Mouse (Mus musculus): ENCODE results near the gene Tnni3k. TPM values are rescaled to one million over a fixed set of nuclear protein-coding genes. Genes with fewer than 3 reads are reported as not detected.

The Tnni3k gene
- polyA plus RNA-seq, 1 experiment from 2014 or later = 0.26 TPM

- no peak for ATAC-seq (ENCODE audit: low FRiP score)
- no peaks in the 10 kb centered on the region for H3K36me3 ChIP-seq
- WGBS = 89% methylated on average over 3 of the region's 3 CpGs
- H3K4me3 ChIP-seq = no peak overlapping the region
- H3K4me1 ChIP-seq (replicated peaks) = no peaks in the 10 kb centered on the region
- no peaks in the 10 kb centered on the region for H3K27me3 ChIP-seq
- H3K9me3 ChIP-seq = no peaks in the 10 kb centered on the region
- H3K27ac ChIP-seq = no peak overlapping the region
- H3K9ac ChIP-seq = no peak overlapping the region
- no peak overlapping the region for H3K4me2 ChIP-seq
These were observed 267.6 kb downstream of the Tnni3k start for GRCm38 (mm10) chr3:154787611-154788010.

- Histone ChIP-seq H3K4me2 (no peak overlapping the region), H3K9me3 (no peaks in the 10 kb centered on the region), H3K27me3 (no peaks in the 10 kb centered on the region), H3K27ac (no peak overlapping the region), H3K9ac (no peak overlapping the region), H3K4me3 (no peak overlapping the region), H3K36me3 (no peaks in the 10 kb centered on the region), H3K4me1 (replicated peaks) (no peaks in the 10 kb centered on the region)
- WGBS = 89% methylated on average over 9 of the region's 9 CpGs
- no peak for ATAC-seq (ENCODE audit: low FRiP score)
These were observed 268.9 kb downstream of the Tnni3k start for GRCm38 (mm10) chr3:154786354-154786753.

- H3K27me3 ChIP-seq = no peaks in the 10 kb centered on the region
- H3K27ac ChIP-seq = peak overlapping the region; percentile 60
- H3K4me3 ChIP-seq = no peak overlapping the region
- peak; percentile 67 for ATAC-seq (ENCODE audit: low FRiP score)
- H3K9ac ChIP-seq = no peak overlapping the region
- H3K36me3 ChIP-seq = no peaks in the 10 kb centered on the region
- H3K4me1 ChIP-seq (replicated peaks) = peaks cover 21% of the 10 kb centered on the region
- no peaks in the 10 kb centered on the region for H3K9me3 ChIP-seq
- WGBS = 54% methylated on average over 6 of the region's 6 CpGs
- no peak overlapping the region for H3K4me2 ChIP-seq
These were observed 276.2 kb downstream of the Tnni3k start for GRCm38 (mm10) chr3:154778836-154779595.

- Histone ChIP-seq H3K4me2 (no peak overlapping the region), H3K9me3 (no peaks in the 10 kb centered on the region), H3K36me3 (no peaks in the 10 kb centered on the region), H3K27me3 (no peaks in the 10 kb centered on the region), H3K27ac (no peak overlapping the region), H3K9ac (no peak overlapping the region), H3K4me3 (no peak overlapping the region), H3K4me1 (replicated peaks) (0 out of 2 replicates have a peak, but pooled peaks cover 2% of the 10 kb centered on the region)
- no peak for ATAC-seq (ENCODE audit: low FRiP score)
- 74% methylated on average over 2 of the region's 2 CpGs for WGBS
These were observed 283.6 kb downstream of the Tnni3k start for GRCm38 (mm10) chr3:154771651-154772050.

- WGBS = 85% methylated on average over 4 of the region's 4 CpGs
- no peak overlapping the region for H3K9ac ChIP-seq
These were observed 288.9 kb downstream of the Tnni3k start for GRCm38 (mm10) chr3:154766321-154766720.

GRCm38 (mm10) chr3:154764115-154764514 lies 291.1 kb downstream of the Tnni3k start:
- no peak for ATAC-seq (ENCODE audit: low FRiP score)
- H3K36me3 ChIP-seq = no peaks in the 10 kb centered on the region
- 81% methylated on average over 7 of the region's 7 CpGs for WGBS
- H3K4me2 ChIP-seq = no peak overlapping the region
- no peaks in the 10 kb centered on the region for H3K9me3 ChIP-seq
- H3K4me1 ChIP-seq (replicated peaks) = no peaks in the 10 kb centered on the region
- H3K4me3 ChIP-seq = no peak overlapping the region
- H3K27me3 ChIP-seq = peaks cover 8% of the 10 kb centered on the region; the same call in 1 of the 2 replicates
- no peak overlapping the region for H3K27ac ChIP-seq
- H3K9ac ChIP-seq = no peak overlapping the region

More at GRCm38 (mm10) chr3:154766321-154766720, 288.9 kb downstream of the Tnni3k start:
- no peaks in the 10 kb centered on the region for H3K36me3 ChIP-seq
- H3K27me3 ChIP-seq = peaks cover 8% of the 10 kb centered on the region; the same call in 1 of the 2 replicates
- no peaks in the 10 kb centered on the region for H3K9me3 ChIP-seq
- no peak overlapping the region for H3K27ac ChIP-seq
- ATAC-seq (ENCODE audit: low FRiP score) = no peak
- no peaks in the 10 kb centered on the region for H3K4me1 ChIP-seq (replicated peaks)
- H3K4me3 ChIP-seq = no peak overlapping the region
- H3K4me2 ChIP-seq = no peak overlapping the region

GRCm38 (mm10) chr3:154763374-154763773 lies 291.8 kb downstream of the Tnni3k start:
- Histone ChIP-seq H3K9ac (no peak overlapping the region), H3K4me2 (no peak overlapping the region), H3K4me1 (replicated peaks) (no peaks in the 10 kb centered on the region), H3K4me3 (no peak overlapping the region), H3K36me3 (no peaks in the 10 kb centered on the region), H3K27ac (no peak overlapping the region), H3K27me3 (peaks cover 8% of the 10 kb centered on the region; the same call in 1 of the 2 replicates), H3K9me3 (no peaks in the 10 kb centered on the region)
- WGBS = 63% methylated on average over 9 of the region's 9 CpGs
- no peak for ATAC-seq (ENCODE audit: low FRiP score)

- no peak overlapping the region for H3K4me3 ChIP-seq
- no peaks in the 10 kb centered on the region for H3K36me3 ChIP-seq
- no peaks in the 10 kb centered on the region for H3K9me3 ChIP-seq
- H3K9ac ChIP-seq = no peak overlapping the region
- H3K4me2 ChIP-seq = no peak overlapping the region
- 87% methylated on average over 3 of the region's 3 CpGs for WGBS
- no peak for ATAC-seq (ENCODE audit: low FRiP score)
- 0 out of 2 replicates have a peak, but pooled peaks cover 3% of the 10 kb centered on the region for H3K4me1 ChIP-seq (replicated peaks)
- H3K27me3 ChIP-seq = peaks cover 8% of the 10 kb centered on the region; the same call in 1 of the 2 replicates
- no peak overlapping the region for H3K27ac ChIP-seq
These were observed 294.1 kb downstream of the Tnni3k start for GRCm38 (mm10) chr3:154761108-154761507.

- H3K27ac ChIP-seq = no peak overlapping the region
- 0 out of 2 replicates have a peak, but pooled peaks cover 3% of the 10 kb centered on the region for H3K4me1 ChIP-seq (replicated peaks)
- no peak overlapping the region for H3K4me3 ChIP-seq
- peaks cover under 1% of the 10 kb centered on the region; the same call in 1 of the 2 replicates for H3K27me3 ChIP-seq
- no peaks in the 10 kb centered on the region for H3K36me3 ChIP-seq
- WGBS = 56% methylated on average over 3 of the region's 3 CpGs
- no peak overlapping the region for H3K9ac ChIP-seq
- H3K9me3 ChIP-seq = no peaks in the 10 kb centered on the region
- no peak overlapping the region for H3K4me2 ChIP-seq
- ATAC-seq (ENCODE audit: low FRiP score) = no peak
These were observed 297.1 kb downstream of the Tnni3k start for GRCm38 (mm10) chr3:154758089-154758488.

- ATAC-seq (ENCODE audit: low FRiP score) = no peak
- H3K36me3 ChIP-seq = no peaks in the 10 kb centered on the region
- 96% methylated on average over 3 of the region's 3 CpGs for WGBS
- H3K27ac ChIP-seq = no peak overlapping the region
- H3K27me3 ChIP-seq = no peaks in the 10 kb centered on the region
- no peak overlapping the region for H3K9ac ChIP-seq
- H3K4me1 ChIP-seq (replicated peaks) = 0 out of 2 replicates have a peak, but pooled peaks cover 3% of the 10 kb centered on the region
- no peak overlapping the region for H3K4me2 ChIP-seq
- H3K4me3 ChIP-seq = no peak overlapping the region
- H3K9me3 ChIP-seq = no peaks in the 10 kb centered on the region
These were observed 300.0 kb downstream of the Tnni3k start for GRCm38 (mm10) chr3:154755225-154755624.

GRCm38 (mm10) chr3:154754505-154754904 lies 300.7 kb downstream of the Tnni3k start:
- Histone ChIP-seq H3K4me1 (replicated peaks) (0 out of 2 replicates have a peak, but pooled peaks cover 3% of the 10 kb centered on the region), H3K4me2 (no peak overlapping the region), H3K36me3 (no peaks in the 10 kb centered on the region), H3K27me3 (no peaks in the 10 kb centered on the region), H3K27ac (no peak overlapping the region), H3K9me3 (no peaks in the 10 kb centered on the region), H3K4me3 (no peak overlapping the region), H3K9ac (no peak overlapping the region)
- no peak for ATAC-seq (ENCODE audit: low FRiP score)
- 55% methylated on average over 3 of the region's 3 CpGs for WGBS

- Histone ChIP-seq H3K4me2 (no peak overlapping the region), H3K27me3 (no peaks in the 10 kb centered on the region), H3K36me3 (no peaks in the 10 kb centered on the region), H3K27ac (no peak overlapping the region), H3K9me3 (no peaks in the 10 kb centered on the region), H3K9ac (no peak overlapping the region), H3K4me1 (replicated peaks) (peaks cover 6% of the 10 kb centered on the region), H3K4me3 (no peak overlapping the region)
- no peak for ATAC-seq (ENCODE audit: low FRiP score)
- 94% methylated on average over 2 of the region's 2 CpGs for WGBS
These were observed 310.9 kb downstream of the Tnni3k start for GRCm38 (mm10) chr3:154744317-154744716.

- H3K9ac ChIP-seq = no peak overlapping the region
- no peak overlapping the region for H3K4me3 ChIP-seq
- ATAC-seq (ENCODE audit: low FRiP score) = no peak
- 27% methylated on average over 5 of the region's 5 CpGs for WGBS
- H3K27ac ChIP-seq = no peak overlapping the region
- no peaks in the 10 kb centered on the region for H3K9me3 ChIP-seq
- H3K36me3 ChIP-seq = no peaks in the 10 kb centered on the region
- H3K27me3 ChIP-seq = no peaks in the 10 kb centered on the region
- H3K4me1 ChIP-seq (replicated peaks) = peaks cover 6% of the 10 kb centered on the region
- H3K4me2 ChIP-seq = no peak overlapping the region
These were observed 312.3 kb downstream of the Tnni3k start for GRCm38 (mm10) chr3:154742927-154743326.

All from hindbrain, embryonic 13.5 days (tissue).